Mouse (Mus musculus) adrenal gland, adult 18-20 months (tissue): ENCODE measurements around the gene Bsn. TPM values are rescaled to one million over a fixed set of nuclear protein-coding genes. Genes with fewer than 3 reads are reported as not detected.

Experiments
- microRNA-seq, 2 experiments: library from miRNA; unstranded; fragments of <30 nt; microRNA quantifications; one replicate each; pipeline ENCODE4 v1.2.0; 2021; ENCODE audit warnings: borderline number of aligned reads in 2 of 2
- total RNA-seq, 2 experiments: library from RNA; stranded (reverse); gene quantifications; 1 replicate in 1 of 2; 2 replicates in 1 of 2; pipeline ENCODE4 v1.2.3; 2021

Gene Bsn
- total RNA-seq, 2 experiments from 2014 or later, result 1.8 to 3.1 TPM

Small RNA genes within 50 kb of the gene (microRNA-seq; reads per million reads assigned to microRNA genes)
- gene Gm47303 (0 reads per million in 2 experiments), gene Mir7088 (0 reads per million in 2 experiments)

Other genes with a start within 250 kb of the Bsn start
- 1 to 10 TPM; 1.0 to 1.1 TPM for gene Traip, start 240.2 kb downstream of the Bsn start, total RNA-seq
- gene Uba7, start 214.9 kb downstream of the Bsn start, total RNA-seq, result 10 to 100 TPM; 14.2 to 22.1 TPM
- under 1 TPM in 1 of 2 experiments, not detected in 1; 0.29 TPM for gene Gm20661, start 207.3 kb downstream of the Bsn start, total RNA-seq
- gene Inka1, start 204.5 kb downstream of the Bsn start, total RNA-seq, result 1 to 10 TPM; 4.3 to 6.4 TPM
- 1 to 10 TPM in 1 of 2 experiments, not detected in 1; 1.2 TPM for gene Cdhr4, start 197.9 kb downstream of the Bsn start, total RNA-seq
- gene Gm20662, start 194.0 kb downstream of the Bsn start, total RNA-seq, result 1 to 10 TPM in 1 of 2 experiments, not detected in 1; 2.4 TPM
- gene Ip6k1, start 187.9 kb downstream of the Bsn start, total RNA-seq, result 100 to 1,000 TPM; 112 to 126 TPM
- 10 to 100 TPM; 19.8 to 20.1 TPM for gene Gmppb, start 141.1 kb downstream of the Bsn start, total RNA-seq
- 1 to 10 TPM; 2.0 to 3.5 TPM for gene Amigo3, start 137.2 kb downstream of the Bsn start, total RNA-seq
- under 1 TPM in 1 of 2 experiments, not detected in 1; 0.23 TPM for gene Mst1, start 109.9 kb downstream of the Bsn start, total RNA-seq
- 10 to 100 TPM; 54.0 to 63.2 TPM for gene Rnf123, start 107.0 kb downstream of the Bsn start, total RNA-seq
- 10 to 100 TPM; 71.8 to 86.6 TPM for gene Apeh, start 95.8 kb downstream of the Bsn start, total RNA-seq
- 100 to 1,000 TPM; 136 to 137 TPM for gene Dag1, start 73.6 kb upstream of the Bsn start, total RNA-seq
- gene Nicn1, start 100.0 kb upstream of the Bsn start, total RNA-seq, result 10 to 100 TPM; 19.0 to 29.2 TPM
- 1 to 10 TPM; 4.2 to 5.8 TPM for gene Amt, start 106.5 kb upstream of the Bsn start, total RNA-seq
- 100 to 1,000 TPM; 356 to 357 TPM for gene Rhoa, start 115.7 kb upstream of the Bsn start, total RNA-seq
- gene Tcta, start 115.8 kb upstream of the Bsn start, total RNA-seq, result 10 to 100 TPM; 36.1 to 36.2 TPM
- gene Gpx1, start 148.5 kb upstream of the Bsn start, total RNA-seq, result 100 to 1,000 TPM; 551 to 749 TPM
- 100 to 1,000 TPM; 107 to 126 TPM for gene Usp4, start 157.5 kb upstream of the Bsn start, total RNA-seq
- gene 1700102P08Rik, start 202.4 kb upstream of the Bsn start, total RNA-seq, result 1 to 10 TPM; 1.5 to 2.1 TPM
- gene Ccdc36, start 238.1 kb upstream of the Bsn start, total RNA-seq, result not detected
- not detected for gene BC048562, start 246.1 kb upstream of the Bsn start, total RNA-seq